Mouse (Mus musculus) right cerebral cortex, postnatal 25 days (tissue): ENCODE measurements at regions not wholly inside any gene's neighbourhood (a gene's known extent, or its start where the extent isn't known, plus 50 kb on each side); places are given as distances from the start of the nearest gene placed in this dataset.

ENCODE experiments used
- DNase-seq: peaks from one replicate; pipeline ENCODE4 v3.0.0; 2022

DNA sequence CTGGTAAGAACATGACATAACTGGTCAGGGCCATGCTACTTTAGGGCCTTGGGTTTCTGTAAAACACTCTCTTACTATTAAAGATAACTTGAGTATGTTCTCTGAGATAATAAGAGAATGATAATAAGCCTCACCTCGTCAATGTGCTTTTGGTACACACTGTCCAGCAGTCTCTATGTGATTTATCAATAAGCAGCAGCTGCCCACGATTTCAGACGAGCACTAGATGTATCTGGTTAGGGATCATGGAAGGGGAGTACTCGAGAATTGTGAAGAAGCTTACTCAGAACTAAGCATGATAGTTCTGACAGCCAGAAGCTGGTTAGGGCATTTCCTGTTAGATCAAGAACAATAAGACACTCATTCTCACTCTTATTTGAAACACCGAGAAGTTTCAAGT lies 53.8 kb downstream of the Neurod6 start:
- no peak for DNase-seq

DNA sequence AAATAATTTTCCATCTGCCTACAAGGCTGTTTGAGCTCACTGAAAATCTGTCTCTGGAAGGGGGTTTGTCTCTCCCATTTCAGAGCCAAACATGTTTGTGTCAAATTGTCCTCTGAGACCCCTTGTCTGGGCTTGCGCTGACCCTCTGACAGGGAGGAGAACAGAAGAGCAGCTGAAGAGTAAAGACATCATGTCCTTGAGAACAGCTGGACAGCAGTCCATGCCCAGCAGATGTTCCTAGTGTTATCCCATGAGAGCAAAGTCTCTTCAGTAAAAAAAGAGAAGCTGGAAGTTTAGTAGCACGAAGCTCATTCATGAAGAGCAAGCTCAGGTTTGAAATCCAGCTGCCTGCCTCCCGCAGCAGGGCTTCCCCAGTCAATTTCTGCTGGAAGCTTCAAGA lies 60.7 kb downstream of the Neurod6 start:
- DNase-seq, result no peak

DNA sequence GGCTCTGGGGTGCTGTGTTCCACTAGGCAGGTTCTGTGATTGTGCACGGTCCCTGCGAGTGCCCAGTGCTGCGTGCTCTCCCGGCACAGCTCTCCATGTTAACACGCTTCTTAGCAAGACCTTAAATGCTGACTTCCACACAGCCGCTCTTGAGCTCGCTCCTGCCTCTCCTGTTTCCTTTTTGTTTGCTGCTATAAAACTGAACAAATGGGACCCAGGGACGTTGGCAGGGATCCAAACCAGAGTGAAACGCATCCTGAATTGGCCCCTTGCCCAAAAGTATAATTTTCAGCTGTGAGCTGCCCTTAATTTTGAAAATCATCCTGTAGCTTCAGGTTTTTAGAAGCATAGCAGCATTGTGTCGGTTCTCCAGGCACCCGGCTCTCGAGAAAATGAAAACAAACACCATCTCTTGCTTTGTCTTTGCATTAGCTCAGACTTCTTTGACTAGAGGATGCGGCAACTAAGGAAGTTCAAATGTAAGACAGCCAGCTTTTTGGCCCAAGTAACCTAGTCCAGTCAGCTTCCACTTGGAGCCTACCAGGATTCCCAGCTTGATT lies 63.1 kb downstream of the Neurod6 start:
- DNase-seq, result peak; percentile 57

DNA sequence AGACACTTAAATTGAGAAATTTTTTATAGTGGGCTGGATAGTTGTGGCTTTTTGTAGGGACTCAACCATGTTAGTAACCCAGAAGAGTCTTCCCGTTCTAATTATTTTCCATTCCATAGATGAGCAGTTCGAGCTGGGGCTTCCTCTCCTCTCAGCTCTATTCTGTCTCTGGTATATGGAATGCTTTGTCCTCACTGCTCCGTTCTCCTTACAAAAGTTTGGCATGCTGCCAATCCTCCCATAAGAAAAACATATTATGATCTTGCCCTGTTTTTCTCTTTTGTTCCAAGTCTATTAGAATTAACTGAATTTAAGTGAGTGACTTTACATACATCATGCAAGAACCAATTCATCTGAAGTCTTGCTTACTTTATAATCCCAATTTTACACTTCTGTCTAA lies 70.7 kb downstream of the Neurod6 start:
- DNase-seq, result no peak

DNA sequence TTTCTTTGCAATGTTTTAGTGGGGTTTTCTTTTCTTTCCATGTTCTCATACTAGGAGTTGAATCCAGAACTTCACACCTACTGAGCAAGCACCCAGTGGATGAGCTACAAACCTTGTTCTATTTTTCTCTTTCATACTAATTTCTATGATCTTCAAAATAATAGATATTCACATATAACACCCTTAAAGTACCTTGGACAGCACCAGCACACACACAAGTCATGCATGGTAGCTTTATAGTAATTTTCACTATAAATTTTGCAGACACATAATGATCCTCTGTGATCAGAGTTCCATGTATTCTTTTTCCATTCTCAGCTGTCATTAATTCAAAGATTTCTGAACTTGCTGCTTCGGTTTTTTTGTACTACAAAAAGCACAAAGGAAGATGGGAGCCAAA lies 71.1 kb downstream of the Neurod6 start:
- DNase-seq, result no peak

DNA sequence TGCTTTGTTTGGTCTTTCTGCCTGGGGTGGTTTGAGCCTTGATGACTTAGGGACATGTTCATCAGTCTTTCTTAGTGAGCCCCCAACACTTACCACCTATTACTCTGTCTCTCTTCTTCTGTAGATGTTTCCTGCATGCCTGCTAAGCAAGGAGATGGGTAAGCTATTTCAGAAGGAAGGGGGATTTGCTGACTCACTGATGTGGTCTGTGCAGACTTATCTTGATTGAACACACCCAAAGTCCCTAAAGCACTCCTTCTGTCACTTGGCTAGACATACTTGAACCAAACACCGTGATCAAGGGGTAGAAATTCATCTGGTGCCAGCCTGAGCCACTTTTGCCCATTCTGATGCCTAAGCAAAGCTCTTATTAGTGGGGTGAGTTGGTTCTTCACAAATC lies 72.0 kb downstream of the Neurod6 start:
- DNase-seq, result no peak

DNA sequence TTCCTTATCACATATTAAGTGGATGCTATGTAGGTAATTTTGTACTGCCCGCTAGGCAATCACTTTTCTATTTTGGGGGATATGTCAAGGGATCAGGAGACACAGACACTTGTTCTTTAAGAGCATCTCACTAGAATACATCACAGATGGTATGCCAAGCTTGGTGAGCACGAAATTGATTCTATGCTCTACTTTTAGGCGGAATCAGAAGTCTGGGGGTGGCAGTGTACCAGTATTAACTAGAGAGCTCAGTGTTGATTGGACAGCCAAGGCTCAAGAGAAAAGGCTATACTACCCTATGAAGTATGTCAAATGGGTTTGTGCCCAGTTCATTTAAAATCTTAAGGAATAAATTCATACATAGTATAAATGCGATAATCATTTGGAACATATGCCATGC lies 84.0 kb downstream of the Neurod6 start:
- DNase-seq, result no peak

DNA sequence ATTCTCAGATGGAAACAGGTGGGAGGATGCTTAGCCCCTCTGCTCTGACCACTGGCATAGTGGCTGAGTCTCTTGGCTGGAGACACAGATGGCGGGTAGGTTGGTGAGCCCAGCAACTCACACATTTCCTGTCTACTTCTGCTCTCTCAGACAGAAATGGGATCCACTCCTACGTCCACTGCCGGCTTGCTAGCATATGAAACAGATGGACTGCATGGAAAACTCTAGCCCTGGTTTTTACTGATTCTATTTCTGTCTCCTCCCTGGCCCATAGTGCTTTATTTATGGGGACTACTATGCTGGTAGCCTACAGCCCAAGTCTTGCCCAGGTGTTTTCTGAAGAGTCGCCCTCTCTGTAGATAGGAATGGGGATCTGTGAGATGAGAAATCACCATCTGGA lies 88.9 kb downstream of the Neurod6 start:
- peak; percentile 71 for DNase-seq

DNA sequence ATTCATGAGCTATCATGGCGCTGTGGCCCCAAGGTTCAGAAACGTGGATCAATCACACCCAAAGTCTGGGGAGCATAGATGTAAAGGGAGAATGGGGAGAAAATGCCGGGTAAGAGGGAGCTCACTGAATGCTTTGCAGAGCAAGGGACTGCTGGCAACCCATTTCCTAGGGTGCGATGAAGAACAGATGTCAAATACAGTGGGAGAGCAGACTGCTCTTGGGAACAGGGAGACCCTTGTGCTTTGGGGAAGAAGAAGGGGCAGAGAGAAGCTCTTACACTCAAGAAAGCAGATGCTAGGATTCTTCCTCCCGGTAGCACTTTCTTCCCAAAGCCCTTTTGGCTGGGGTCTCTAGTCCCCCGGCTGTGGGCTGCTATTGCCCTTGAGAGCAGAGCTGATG lies 100.0 kb downstream of the Neurod6 start:
- DNase-seq, result no peak

DNA sequence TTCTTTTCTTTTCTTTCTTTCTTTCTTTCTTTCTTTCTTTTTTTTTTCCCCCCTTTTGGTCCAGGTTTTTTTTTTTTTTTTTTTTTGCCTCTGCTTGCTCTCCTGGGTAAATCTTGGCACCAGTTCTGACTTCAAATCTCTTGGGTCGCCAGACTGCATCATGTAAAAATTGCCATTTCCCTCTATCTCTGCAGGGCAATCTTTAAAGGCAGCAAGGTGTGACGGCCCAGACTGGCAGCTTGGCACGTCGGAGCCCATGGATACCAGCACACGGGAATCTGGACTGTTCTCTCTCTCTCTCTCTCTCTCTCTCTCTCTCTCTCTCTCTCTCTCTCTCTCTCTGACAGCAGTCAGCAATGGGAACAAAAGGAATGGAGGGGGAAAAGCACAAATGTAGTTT lies 101.0 kb downstream of the Neurod6 start:
- no peak for DNase-seq

DNA sequence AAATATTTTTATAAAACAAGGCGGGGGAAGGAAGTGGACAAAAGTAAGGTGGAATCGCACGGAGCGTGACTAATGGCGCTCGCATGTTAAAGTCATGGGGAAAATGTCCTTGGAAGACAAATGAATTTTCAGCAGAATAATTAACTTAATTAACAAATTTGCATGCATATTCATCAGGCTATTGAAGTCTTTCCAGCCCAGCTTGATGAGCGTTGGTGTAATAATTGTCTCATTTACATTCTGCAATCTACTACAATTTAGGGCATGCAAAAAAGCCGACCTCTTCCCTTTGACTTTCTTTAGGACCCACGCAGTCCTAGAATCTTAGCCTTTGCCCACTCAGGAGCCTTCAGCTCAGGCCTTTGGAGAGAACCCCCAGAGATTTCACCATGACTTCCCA lies 101.5 kb downstream of the Neurod6 start:
- DNase-seq, result no peak

DNA sequence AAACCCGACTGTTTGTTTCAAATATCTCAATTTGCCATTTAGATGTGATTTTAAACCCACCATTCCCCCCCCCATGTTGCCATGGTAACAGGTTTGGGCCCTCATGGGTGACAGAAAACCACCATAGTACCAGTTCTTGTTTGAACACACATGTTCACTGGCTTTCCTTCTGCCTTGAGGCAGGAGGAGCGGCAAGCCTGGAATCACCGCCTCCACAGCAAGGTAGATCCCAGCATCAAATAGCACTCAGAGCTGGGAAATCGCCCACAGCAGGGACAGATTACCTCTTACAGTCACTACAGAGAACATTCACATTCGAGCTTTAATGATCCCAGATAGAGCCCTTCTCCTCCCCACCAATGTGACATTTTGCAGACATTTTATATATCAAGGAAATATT lies 102.0 kb downstream of the Neurod6 start:
- DNase-seq, result peak; percentile 22

DNA sequence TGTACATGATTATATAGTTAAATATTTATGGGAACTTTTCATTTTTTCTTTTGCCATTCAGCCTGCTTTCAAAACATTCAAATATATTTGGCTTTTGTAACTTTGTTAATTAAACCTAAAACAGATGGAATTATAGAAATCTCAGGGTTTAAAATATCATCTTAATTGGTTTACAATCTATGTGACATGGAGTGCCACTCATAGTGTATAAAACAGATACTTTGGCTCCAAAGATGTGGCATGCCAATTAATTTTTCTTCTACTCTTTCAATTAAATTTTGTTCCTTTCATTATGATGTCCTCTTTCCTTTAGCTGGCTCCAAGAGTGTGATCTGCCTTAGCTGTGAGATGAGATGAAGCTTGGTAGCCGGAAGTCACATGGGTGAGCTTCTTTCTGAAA lies 103.0 kb downstream of the Neurod6 start:
- DNase-seq, result no peak

DNA sequence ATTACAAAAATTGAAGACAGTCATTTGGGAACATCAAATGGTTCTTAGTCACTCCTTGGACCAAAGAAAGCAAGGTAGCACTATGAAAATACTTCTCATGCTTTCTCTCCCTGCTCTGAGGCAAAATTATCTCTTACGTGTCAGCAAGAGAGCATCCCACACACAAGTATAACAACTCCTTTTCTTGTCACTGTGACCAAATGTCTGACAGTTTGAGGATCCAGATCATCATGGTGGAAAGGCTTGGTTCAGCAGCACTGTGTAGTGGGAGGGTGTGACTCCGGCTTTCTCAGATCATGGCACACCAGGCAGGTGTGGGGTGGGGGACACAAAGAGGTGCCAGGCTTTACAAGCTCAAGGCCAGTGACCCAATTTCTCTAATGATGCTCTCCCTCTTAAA lies 113.5 kb downstream of the Neurod6 start:
- no peak for DNase-seq

DNA sequence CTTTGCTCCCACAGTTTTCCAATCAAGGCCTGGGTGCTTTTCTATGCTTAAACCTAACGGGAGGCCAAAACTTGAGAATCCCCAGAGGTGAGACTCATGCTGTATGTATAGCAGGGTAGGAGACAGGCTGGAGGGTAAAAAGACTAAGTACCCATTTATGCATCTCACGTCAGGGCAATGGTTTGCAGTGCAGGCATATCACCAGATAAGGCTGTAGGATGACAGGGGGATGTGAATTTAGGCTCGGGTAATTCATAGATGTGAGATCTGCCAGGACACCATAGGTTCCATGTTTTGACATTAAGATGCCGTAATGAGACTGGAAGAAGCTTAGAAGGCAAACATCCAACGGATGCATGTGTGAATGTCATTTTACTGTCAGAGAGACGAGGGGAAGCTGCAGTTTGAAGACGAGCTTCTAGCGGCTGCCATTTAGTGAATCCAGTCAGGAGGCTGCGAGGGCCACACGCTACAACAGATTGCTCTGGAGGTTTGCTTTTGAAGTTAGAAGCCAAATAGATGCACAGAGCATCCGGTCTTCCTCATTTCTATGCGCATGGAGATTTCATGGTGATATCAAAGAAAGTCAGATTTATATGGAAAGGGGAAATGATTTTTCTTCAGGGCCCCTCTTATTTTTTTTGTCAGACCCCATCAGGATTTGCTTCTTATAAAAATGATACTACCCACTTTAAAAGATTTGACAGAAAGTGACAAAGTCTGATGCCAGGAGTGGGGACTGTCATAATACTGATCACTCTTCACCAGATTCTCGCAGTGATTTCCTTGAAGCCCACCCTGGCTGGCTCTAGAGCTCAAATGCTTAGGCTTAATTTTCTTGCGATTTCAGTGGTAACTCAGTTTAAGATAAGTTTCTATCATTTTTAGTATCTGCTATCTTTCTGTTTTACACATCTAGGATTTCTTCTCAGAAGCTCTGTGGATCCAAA lies 113.8 kb downstream of the Adcyap1r1 start:
- no peak for DNase-seq

DNA sequence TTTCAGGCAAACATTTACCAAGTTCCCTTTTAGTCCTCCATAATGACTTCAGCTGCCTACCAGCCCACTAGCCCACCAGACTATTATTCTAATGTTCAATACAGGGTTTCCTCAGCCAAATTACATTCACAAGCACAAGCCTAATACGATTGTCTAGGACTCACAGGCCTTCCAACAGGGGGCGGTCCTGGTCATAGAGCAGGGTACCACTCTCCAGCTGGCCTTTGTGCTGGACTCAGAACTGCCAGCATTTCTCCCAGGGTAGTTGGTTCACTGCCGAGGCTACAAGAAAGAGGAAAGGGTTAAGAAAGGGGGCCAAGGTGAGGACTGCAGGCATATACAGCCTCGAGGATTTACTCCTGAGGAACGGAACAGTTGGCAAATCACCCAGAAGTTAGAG lies 108.8 kb downstream of the Adcyap1r1 start:
- DNase-seq, result no peak

DNA sequence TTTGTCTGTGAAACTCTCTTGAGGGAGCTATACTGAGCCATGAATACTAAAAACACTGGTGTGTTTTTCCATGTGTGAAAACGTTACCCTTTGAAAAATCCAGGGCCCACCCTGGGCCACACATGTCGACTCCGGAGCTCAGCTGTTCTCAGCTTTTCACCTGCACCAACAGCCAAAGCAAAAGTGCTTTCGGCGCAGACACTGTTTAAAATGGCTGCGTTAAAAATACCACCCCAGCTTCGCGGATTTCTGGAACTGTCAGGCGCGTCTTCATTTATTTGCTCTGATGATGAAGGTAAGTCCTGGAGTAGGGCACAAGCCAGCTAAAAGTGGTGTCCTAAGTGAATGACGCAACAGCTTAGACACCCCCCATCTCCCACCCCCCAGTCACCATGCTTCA lies 108.0 kb downstream of the Adcyap1r1 start:
- no peak for DNase-seq
